Mouse (Mus musculus): ENCODE measurements around the gene Scp2. TPM values are rescaled to one million over a fixed set of nuclear protein-coding genes. Genes with fewer than 3 reads are reported as not detected.
A peak's percentile ranks its signal among the peaks of the same experiment; 100 is the strongest.

Gene Scp2
- polyA plus RNA-seq, 1 experiment from 2014 or later = 203 TPM

GRCm38 (mm10) chr4:108051687-108052274 lies 93.0 kb downstream of the Scp2 start:
- Histone ChIP-seq H3K27ac (peak overlapping the region; percentile 50; the same call in 1 of the 2 replicates), H3K4me2 (no peak overlapping the region), H3K9me3 (no peaks in the 10 kb centered on the region), H3K4me3 (replicated peaks) (no peak overlapping the region), H3K4me1 (peaks cover 3% of the 10 kb centered on the region; the same call in 1 of the 2 replicates), H3K27me3 (no peaks in the 10 kb centered on the region), H3K9ac (no peak overlapping the region), H3K36me3 (replicated peaks) (peaks cover 85% of the 10 kb centered on the region)
- 81% methylated on average over 10 of the region's 10 CpGs for WGBS
- ATAC-seq (ENCODE audit: low FRiP score) = no peak

GRCm38 (mm10) chr4:108046136-108046535 lies 98.7 kb downstream of the Scp2 start:
- H3K36me3 ChIP-seq (replicated peaks) = peaks cover 59% of the 10 kb centered on the region
- no peak for ATAC-seq (ENCODE audit: low FRiP score)
- H3K4me3 ChIP-seq (replicated peaks) = no peak overlapping the region
- no peak overlapping the region for H3K27ac ChIP-seq
- H3K27me3 ChIP-seq = no peaks in the 10 kb centered on the region
- H3K9me3 ChIP-seq = no peaks in the 10 kb centered on the region
- H3K4me1 ChIP-seq = peaks cover 3% of the 10 kb centered on the region; the same call in 1 of the 2 replicates
- 93% methylated on average over 8 of the region's 8 CpGs for WGBS
- no peak overlapping the region for H3K9ac ChIP-seq
- no peak overlapping the region for H3K4me2 ChIP-seq

DNA sequence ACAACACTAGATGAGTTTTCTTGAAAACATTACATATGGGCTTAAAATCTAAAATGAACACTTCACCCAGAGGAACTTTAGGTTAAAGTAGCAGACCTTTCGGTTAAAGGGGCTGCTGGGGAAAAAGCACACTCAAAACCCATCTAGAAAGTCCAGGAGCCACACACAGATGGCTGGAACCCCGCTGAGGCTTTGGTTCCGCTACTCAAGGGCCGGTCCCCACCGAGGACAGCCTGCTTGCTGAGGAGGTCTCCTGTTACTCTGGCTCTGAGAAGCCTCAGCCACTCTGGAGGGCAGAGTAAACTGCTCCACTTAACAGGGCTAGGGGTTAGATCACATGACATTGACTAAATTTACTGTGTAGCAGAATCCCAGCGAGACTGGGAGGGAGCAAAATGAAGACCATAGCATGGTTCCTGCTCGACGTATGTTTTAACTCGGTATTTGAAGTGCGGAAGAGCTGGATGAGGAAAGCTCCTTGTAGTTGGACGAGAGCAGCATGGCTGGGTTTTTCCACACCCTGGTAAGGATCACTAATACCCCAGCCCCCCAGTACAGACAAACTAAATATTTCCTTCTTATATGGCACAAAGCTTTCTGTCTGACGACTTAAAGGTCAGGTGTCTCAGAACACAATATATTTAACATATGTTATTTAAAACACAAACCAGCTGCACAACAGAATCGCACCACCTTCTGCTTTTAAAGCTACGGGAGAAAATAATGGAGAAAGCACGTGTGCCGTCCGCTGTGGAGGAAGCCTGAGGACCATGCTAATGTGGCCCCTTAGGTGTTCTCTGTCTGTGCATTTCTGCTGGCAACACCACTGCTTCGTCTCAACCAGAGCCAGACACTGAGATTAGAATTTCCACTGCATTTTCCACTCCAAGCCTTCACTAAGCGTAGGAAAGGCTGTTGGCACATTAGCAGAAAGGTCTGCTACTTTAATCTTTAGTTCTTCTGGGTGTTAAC lies 99.4 kb downstream of the Scp2 start:
- no peak overlapping the region for H3K27ac ChIP-seq
- peaks cover 57% of the 10 kb centered on the region for H3K36me3 ChIP-seq (replicated peaks)
- no peaks in the 10 kb centered on the region for H3K9me3 ChIP-seq
- no peak overlapping the region for H3K4me3 ChIP-seq (replicated peaks)
- no peaks in the 10 kb centered on the region for H3K27me3 ChIP-seq
- H3K4me1 ChIP-seq = no peaks in the 10 kb centered on the region
- no peak for ATAC-seq (ENCODE audit: low FRiP score)
- 76% methylated on average over 19 of the region's 19 CpGs for WGBS
- H3K4me2 ChIP-seq = no peak overlapping the region
- no peak overlapping the region for H3K9ac ChIP-seq

DNA sequence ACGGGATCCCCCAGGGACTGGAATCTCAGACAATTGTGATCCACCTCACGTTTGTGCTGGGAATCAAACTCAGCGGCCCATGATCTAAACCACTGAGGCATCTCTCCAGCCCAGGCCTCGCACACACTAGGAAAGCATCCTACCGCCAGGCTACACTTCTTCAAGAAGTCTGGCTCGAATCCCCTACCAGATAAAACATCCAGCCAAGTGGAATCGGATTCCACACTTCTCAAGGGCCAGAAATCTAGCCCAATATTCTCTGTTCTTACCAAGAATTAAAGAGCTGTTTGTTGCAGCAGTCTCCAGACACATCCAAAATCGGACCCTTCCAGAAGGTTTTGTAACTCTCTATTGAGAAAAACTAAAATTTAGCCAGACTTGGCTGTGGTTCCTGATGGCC lies 107.8 kb downstream of the Scp2 start:
- H3K4me1 ChIP-seq = peaks cover 2% of the 10 kb centered on the region
- 74% methylated on average over 8 of the region's 8 CpGs for WGBS
- no peak overlapping the region for H3K4me3 ChIP-seq (replicated peaks)
- H3K9me3 ChIP-seq = no peaks in the 10 kb centered on the region
- no peak overlapping the region for H3K4me2 ChIP-seq
- H3K27ac ChIP-seq = no peak overlapping the region
- peaks cover 26% of the 10 kb centered on the region for H3K27me3 ChIP-seq
- no peak overlapping the region for H3K9ac ChIP-seq
- ATAC-seq (ENCODE audit: low FRiP score) = no peak
- H3K36me3 ChIP-seq (replicated peaks) = peaks cover 2% of the 10 kb centered on the region; the same call in 1 of the 2 replicates

GRCm38 (mm10) chr4:108033041-108033764 lies 111.6 kb downstream of the Scp2 start:
- Histone ChIP-seq H3K36me3 (replicated peaks) (no peaks in the 10 kb centered on the region), H3K4me3 (replicated peaks) (no peak overlapping the region), H3K27ac (no peak overlapping the region), H3K4me2 (no peak overlapping the region), H3K9me3 (no peaks in the 10 kb centered on the region), H3K4me1 (peaks cover 16% of the 10 kb centered on the region), H3K9ac (no peak overlapping the region), H3K27me3 (peaks cover 58% of the 10 kb centered on the region)
- ATAC-seq (ENCODE audit: low FRiP score) = no peak
- 84% methylated on average over 8 of the region's 8 CpGs for WGBS

DNA sequence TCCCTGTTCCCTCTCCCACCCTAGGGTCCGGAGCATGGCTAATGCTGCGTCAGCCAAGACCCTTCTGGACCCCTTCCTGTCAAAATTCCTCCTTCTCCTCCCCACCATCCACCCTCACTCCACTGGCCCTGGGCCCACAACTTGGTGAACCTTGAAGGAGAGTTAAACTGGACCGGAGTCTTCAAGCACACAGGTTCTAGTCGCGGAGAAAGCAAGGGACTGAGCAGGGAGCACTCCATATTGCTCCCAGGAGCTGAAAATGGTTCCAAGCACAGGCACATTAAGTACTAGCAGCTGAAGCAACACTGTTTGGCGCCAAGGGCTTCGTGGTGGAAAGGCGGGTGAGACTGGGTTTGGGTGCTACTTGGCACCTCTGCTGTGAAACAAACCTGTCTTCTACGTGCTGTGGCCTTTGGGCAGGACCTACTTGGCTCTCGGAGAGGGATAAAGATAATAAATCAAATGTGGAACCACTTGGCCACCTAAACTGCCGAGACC lies 112.4 kb downstream of the Scp2 start:
- Histone ChIP-seq H3K4me1 (peaks cover 16% of the 10 kb centered on the region), H3K27me3 (peaks cover 63% of the 10 kb centered on the region), H3K27ac (no peak overlapping the region), H3K9ac (peak overlapping the region; percentile 55; the same call in 1 of the 2 replicates), H3K4me2 (peak overlapping the region; percentile 100), H3K9me3 (no peaks in the 10 kb centered on the region), H3K36me3 (replicated peaks) (no peaks in the 10 kb centered on the region), H3K4me3 (replicated peaks) (peak overlapping the region; percentile 64)
- no peak for ATAC-seq (ENCODE audit: low FRiP score)
- WGBS = 40% methylated on average over 11 of the region's 11 CpGs

DNA sequence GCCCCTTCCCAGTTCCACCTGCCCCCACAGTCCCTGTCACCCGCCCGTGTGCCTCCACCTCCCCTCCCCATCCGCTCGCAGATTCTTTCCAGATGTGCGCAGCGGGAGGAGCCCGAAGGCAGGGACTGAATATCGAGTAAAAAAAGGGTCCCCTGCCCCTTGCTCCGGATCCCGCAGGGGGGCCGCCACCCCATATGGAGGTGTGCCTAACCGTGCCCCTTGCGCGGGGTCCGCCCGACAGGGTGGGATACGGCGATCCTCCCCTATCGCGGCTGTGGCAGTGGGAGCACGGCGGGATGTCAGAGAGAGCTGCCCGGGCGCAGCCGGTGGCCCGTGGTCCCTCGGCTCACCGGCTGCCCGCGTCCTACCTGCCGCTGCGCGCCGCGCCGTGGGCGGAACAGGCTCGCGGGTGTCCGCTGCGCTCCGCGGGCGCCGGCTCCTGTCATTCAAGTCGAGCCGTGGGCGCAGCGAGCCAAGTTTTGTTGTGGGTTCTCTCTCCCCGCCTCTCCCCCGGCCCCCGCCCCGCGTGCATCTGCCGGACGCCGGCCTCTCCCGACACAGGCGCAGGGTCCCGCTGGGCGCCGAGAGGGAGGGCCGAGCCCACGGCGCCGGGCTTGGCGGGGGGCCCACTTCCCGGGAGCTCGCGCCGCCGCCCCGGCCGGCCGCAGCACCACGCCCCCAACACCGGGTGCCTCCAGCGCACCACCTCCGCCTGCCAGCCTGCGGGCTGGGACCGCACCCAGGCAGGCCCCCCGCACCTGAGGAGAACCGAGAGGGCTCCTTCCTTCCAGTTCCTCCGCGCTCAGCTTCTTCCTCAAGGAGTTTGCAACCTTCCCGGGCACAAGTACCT lies 113.1 kb downstream of the Scp2 start:
- peak overlapping the region; percentile 55 for H3K9ac ChIP-seq
- peaks cover 16% of the 10 kb centered on the region for H3K4me1 ChIP-seq
- H3K36me3 ChIP-seq (replicated peaks) = no peaks in the 10 kb centered on the region
- H3K9me3 ChIP-seq = no peaks in the 10 kb centered on the region
- no peak overlapping the region for H3K27ac ChIP-seq
- 1% methylated on average over 71 of the region's 86 CpGs for WGBS
- H3K27me3 ChIP-seq = peaks cover 68% of the 10 kb centered on the region
- H3K4me2 ChIP-seq = peak overlapping the region; percentile 100
- H3K4me3 ChIP-seq (replicated peaks) = peak overlapping the region; percentile 64
- ATAC-seq (ENCODE audit: low FRiP score) = peak; percentile 27; the same call in 1 of the 2 replicates

- no peak overlapping the region for H3K27ac ChIP-seq
- H3K36me3 ChIP-seq (replicated peaks) = no peaks in the 10 kb centered on the region
- peaks cover 16% of the 10 kb centered on the region for H3K4me1 ChIP-seq
- H3K4me2 ChIP-seq = peak overlapping the region; percentile 100
- H3K9ac ChIP-seq = peak overlapping the region; percentile 55
- H3K4me3 ChIP-seq (replicated peaks) = peak overlapping the region; percentile 64
- H3K9me3 ChIP-seq = no peaks in the 10 kb centered on the region
- no peak for ATAC-seq (ENCODE audit: low FRiP score)
- 4% methylated on average over 22 of the region's 22 CpGs for WGBS
- H3K27me3 ChIP-seq = peaks cover 73% of the 10 kb centered on the region
Measured at GRCm38 (mm10) chr4:108030888-108031501, 113.8 kb downstream of the Scp2 start.

GRCm38 (mm10) chr4:108026193-108026592 lies 118.6 kb downstream of the Scp2 start:
- Histone ChIP-seq H3K27me3 (peaks cover 46% of the 10 kb centered on the region), H3K4me3 (replicated peaks) (no peak overlapping the region), H3K27ac (no peak overlapping the region), H3K9me3 (no peaks in the 10 kb centered on the region), H3K36me3 (replicated peaks) (no peaks in the 10 kb centered on the region), H3K4me1 (peaks cover 11% of the 10 kb centered on the region), H3K4me2 (no peak overlapping the region), H3K9ac (no peak overlapping the region)
- no peak for ATAC-seq (ENCODE audit: low FRiP score)
- 41% methylated on average over 3 of the region's 3 CpGs for WGBS

DNA sequence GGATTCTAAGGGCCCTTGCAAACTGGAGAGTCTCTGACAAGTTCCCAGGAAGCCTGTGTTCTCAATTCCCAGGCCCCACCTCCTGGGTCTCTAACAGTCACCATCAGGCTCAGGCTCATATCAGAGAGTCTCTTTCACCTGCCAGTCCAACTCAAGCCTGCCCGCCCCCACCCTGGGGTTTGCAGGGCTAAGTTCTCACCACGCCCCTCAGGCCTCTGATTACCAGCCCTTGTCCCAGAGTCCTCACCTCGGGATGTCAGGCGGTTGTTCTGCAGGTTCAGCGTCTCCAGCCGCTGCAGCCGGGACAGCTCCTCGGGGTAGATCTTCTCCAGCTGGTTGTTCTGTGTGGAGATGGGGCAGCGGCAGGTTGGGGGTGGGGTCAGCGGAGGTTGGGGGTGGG lies 119.5 kb downstream of the Scp2 start:
- Histone ChIP-seq H3K4me3 (replicated peaks) (no peak overlapping the region), H3K27ac (no peak overlapping the region), H3K9ac (no peak overlapping the region), H3K27me3 (peaks cover 37% of the 10 kb centered on the region), H3K9me3 (no peaks in the 10 kb centered on the region), H3K4me2 (peak overlapping the region; percentile 37), H3K4me1 (peaks cover 6% of the 10 kb centered on the region), H3K36me3 (replicated peaks) (no peaks in the 10 kb centered on the region)
- 5% methylated on average over 10 of the region's 10 CpGs for WGBS
- ATAC-seq (ENCODE audit: low FRiP score) = no peak

DNA sequence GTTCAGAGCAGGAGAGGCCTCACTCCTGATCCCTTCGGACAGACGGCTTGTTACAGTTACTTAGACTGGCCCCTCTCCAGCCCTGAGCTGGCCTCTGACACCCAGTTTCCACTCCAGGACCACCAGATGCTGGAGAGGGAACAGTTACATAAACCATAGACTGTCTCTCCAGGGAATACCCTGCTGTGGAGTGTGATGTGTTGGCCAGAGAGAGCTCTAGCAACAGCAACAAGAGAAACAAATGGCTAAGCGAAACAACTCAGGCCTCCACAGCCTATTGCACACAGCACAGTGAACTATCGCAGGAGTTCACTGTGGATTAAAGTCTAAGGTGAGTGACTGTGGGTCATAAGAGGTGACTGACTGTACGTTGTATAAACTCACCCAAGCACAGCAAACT lies 120.2 kb downstream of the Scp2 start:
- Histone ChIP-seq H3K4me3 (replicated peaks) (no peak overlapping the region), H3K9me3 (no peaks in the 10 kb centered on the region), H3K4me1 (peaks cover 6% of the 10 kb centered on the region), H3K27ac (no peak overlapping the region), H3K36me3 (replicated peaks) (no peaks in the 10 kb centered on the region), H3K27me3 (peaks cover 31% of the 10 kb centered on the region), H3K4me2 (no peak overlapping the region), H3K9ac (no peak overlapping the region)
- WGBS = 62% methylated on average over 5 of the region's 5 CpGs
- ATAC-seq (ENCODE audit: low FRiP score) = no peak
